Mouse (Mus musculus): Measurements from ENCODE around the gene Olfr1442.
"Not testable (repeated sequence)": the region's sequence is repeated elsewhere in the genome, so short reads cannot be mapped to it uniquely, and the experiment has no call there.

Gene Olfr1442

DNA sequence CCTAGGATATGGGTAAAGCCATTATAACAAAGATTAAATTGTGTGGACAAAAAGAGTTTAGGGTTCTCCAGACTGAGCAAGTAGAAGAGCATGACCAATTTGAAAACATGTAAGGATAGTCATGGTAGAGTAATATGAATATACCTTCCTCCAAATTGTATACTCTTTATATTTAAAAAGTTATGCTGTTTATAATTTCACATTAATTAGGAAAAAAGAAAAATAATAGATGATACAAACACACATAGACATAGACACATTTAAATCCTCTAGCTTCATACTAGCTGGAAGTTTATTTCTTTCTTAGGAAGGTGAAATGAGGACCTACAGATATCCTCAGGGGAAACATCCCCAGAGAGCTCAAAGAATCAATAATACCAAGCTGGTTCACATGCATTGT is at the start of gene Olfr1442:
Gene Olfr1442 (plus strand): TSS at position 301 of the 400 bp plus-strand sequence.
- DNase-seq: no peak

- DNase-seq: no peak
Observed at GRCm38 (mm10) chr19:12633176-12633575, 37.1 kb upstream of the Olfr1442 start, which contains the start of gene Glyat. TSS of gene Glyat (plus strand) at chr19:12633308.

DNA sequence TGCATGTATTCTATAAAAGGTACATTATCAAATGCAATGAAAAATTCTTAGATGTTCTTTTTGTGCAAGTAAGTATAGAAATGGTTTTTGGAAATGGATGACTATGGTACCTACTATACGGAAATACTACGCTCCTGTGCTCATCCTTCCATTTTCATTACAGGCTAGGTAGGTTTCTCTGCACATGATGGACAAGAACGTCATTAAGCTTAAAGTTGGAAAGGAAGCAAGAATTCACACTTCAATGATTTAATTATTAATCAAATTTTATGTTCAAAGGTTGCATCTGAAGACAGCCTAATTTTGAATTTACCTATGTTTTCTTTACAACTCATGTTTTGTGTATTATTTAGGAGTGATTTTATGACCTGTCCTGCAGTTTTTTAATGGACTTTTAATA is 36.0 kb upstream of the Olfr1442 start:
- no peak for DNase-seq

GRCm38 (mm10) chr19:12634963-12635362 is 35.3 kb upstream of the Olfr1442 start:
- no peak for DNase-seq

DNA sequence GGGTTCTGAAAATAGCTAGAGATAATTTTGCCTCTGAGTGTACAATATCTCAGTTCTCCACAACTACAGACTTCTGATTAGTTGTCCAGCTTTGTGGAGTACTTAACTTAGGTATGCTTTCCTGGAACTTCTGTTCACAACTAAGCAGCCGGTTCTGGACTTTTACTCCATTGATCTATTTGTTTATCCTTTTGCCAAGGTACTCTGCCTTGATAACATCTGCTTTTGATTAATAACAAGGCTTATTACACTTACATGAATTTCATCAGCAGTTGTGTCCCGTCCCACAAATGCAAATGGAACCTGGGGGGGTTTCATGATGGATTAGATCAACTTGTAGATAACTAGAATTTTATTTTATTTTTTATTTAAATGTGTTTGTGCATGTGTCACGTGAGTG is 33.4 kb upstream of the Olfr1442 start:
- no peak for DNase-seq

DNA sequence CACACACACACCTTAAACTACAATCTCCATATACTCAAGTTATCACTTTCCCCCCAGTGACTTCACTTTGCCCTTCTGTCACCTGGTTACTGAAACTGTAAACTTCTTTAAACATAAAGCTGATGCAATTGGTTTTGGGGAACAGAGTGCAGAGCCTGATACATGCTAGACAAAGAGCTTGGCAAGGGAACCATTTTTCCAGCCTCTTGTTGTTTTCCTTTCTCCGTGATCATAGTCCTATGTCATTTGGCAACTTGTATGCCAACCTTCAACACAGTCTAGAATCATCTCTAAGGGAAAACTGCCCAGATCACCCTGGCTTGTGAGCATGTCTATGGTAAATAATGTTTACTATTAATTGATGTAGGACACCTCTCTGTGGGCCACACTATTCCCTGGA is 32.2 kb upstream of the Olfr1442 start:
- no peak for DNase-seq

DNA sequence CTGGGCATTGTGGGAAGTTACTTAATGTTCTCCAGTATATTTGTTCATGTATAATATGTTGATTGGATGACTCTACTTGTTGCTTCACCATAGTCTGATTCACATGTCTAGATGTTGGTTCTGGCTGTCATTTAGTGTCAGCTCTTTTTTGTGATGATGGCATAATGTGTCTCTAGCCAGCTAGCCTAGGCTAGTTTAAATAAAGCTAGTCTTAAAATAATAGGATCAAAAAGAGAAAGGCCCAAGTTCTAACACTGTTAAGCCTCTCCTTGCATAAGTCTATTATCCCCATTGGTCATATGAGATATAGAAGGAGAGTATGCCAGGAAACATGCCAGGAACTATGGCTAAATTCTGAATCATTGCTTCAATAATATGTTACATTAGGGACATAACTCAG is 20.7 kb upstream of the Olfr1442 start:
- DNase-seq: no peak

- DNase-seq: no peak
Observed at GRCm38 (mm10) chr19:12666156-12666555, 4.1 kb upstream of the Olfr1442 start.

DNA sequence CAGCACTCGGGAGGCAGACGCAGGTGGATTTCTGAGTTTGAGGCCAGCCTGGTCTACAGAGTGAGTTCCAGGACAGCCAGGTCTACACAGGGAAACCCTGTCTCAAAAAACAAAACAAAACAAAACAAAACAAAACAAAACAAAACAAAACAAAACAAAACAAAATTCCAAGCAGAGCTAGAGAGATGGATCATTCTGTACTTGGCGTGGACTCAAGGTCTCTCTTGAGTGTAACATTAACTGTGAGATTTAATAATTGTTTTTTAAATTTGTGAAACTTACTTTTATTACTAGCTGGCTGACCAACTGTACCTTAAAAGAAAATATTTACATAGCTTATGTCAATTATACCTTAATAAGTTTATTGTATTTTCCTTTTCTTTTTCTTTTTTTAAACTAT is 1.6 kb upstream of the Olfr1442 start:
- not testable (repeated sequence) for DNase-seq

- no peak for DNase-seq
Observed at GRCm38 (mm10) chr19:12671051-12671450, 812 bp downstream of the Olfr1442 start.

DNA sequence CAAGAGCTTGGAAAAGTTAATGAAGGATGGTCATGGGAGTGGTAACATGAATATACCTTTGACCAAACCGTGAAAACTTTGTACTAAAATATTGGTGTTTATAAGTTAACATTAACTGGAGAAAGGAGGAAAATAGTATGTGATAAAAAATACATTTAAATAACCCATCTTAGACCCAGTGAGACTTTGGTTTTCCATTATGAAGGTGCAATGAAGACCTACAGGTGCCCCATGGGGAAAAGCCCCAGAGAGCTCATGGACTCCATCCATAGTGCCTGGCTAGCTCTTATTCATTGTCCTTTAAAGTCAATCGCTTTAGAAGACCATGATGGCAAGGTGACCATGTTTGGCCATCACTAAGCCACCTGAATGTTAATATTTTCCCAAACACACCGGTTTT is 7.6 kb downstream of the Olfr1442 start, which contains the start of gene Olfr1443:
Gene Olfr1443 (plus strand): TSS at position 301 of the 400 bp plus-strand sequence.
- no peak for DNase-seq

- DNase-seq: no peak
Observed at GRCm38 (mm10) chr19:12684638-12685037, 14.4 kb downstream of the Olfr1442 start.

- no peak for DNase-seq
Observed at GRCm38 (mm10) chr19:12685231-12685630, 15.0 kb downstream of the Olfr1442 start.

DNA sequence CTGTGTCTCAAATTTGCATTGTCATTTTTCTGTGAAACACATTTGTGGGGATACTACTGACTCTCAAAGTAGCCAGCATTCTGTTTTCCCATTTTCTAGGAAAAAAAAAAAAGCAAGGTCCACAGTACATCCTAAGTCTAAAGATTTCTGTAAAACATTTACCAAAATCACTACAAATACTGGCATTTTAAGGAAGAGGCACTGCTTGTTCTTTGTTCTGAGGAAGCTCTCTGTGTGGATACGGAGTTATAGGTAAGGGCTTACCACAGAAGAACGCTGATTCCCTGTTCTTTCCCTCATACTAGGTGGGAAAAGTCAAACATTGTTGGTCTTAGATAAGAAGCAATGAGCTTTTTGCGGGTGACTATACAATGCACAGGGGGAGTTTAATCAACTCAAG is 25.4 kb downstream of the Olfr1442 start, which contains the start of gene Keg1:
Gene Keg1 (plus strand): TSS at position 197 of the 400 bp plus-strand sequence.
- no peak for DNase-seq

DNA sequence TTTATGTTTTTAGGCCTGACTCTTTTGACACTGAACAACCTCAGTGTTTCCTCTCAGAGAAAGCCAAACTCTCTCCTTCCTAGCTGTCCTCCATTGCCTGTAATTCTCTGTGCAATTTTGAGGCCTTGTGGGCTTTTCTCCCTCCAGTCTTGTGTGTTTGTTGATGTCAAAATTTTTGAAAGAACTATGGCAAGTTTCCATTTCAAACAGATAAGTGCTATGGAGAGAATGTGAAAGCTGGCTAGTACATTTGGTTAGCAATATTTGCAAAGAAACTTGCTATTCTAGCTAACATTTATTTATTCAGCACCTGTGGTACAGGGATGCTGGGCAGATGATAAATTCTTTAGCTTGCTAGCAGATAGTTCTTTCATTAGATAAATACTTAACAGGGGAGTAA is 26.0 kb downstream of the Olfr1442 start:
- DNase-seq: no peak

DNA sequence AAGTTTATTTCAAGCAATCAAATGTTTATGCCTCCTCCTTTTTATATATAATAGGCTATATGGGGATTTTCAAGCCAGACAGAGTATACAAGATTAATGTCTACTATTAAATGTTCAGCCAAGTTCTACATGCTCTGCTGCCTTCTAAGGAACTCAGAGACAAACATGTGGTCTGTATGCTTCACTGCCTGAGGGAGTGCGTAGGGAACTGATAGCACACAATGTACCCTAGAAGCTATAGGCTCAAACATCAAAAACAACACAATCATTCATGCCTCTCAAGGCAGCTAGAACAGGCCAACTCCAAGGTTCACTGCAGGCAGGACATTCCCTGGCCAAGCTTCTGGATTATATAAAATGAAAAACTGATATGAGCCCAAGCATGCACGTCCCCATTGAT is 38.2 kb downstream of the Olfr1442 start:
- DNase-seq: no peak

DNA sequence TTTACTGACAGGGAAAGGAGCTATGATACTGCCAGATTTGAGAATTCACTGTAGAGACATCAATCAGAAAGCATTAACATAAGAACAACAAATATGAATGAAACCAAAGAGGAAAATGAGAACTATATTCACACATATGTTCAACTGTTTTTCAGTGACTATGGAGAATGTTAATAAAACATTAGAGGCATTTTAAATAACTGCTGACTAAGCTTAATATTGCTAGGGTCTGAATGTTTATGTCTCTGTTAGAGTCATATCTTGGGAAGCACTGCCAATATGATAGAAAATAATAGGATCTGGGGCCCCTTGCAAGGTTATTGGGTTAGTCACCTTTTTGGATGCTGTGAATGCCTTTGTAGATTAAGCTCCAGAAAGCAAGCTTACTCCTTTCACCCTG is 38.7 kb downstream of the Olfr1442 start:
- DNase-seq: no peak

DNA sequence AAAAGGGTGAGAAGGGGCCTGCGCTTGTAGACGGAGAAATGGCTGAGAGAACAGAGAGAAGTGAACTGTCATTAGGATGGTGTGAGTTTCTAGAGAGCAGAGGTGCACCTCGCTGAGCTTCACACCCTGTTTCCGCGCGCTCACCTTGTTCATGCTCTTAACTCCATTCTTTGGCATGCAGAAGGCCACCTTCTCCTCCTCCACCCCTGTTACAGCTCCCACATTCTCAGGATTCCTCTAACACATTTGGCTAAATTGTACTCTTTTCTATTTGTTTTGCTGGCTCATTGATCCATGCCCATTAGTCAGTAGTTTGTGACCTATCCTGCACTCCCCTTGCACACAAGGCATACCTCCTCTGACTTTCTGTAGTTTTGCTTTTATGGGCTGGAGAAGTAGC is 49.0 kb downstream of the Olfr1442 start:
- no peak for DNase-seq

GRCm38 (mm10) chr19:12720463-12720862 is 50.2 kb downstream of the Olfr1442 start:
- DNase-seq: no peak

GRCm38 (mm10) chr19:12720919-12721318 is 50.7 kb downstream of the Olfr1442 start:
- DNase-seq: not testable (repeated sequence)

- DNase-seq: not testable (repeated sequence)
Observed at GRCm38 (mm10) chr19:12721596-12721995, 51.4 kb downstream of the Olfr1442 start.

GRCm38 (mm10) chr19:12722308-12722707 is 52.1 kb downstream of the Olfr1442 start:
- DNase-seq: peak in 1 of 2 experiments; percentile 4

DNA sequence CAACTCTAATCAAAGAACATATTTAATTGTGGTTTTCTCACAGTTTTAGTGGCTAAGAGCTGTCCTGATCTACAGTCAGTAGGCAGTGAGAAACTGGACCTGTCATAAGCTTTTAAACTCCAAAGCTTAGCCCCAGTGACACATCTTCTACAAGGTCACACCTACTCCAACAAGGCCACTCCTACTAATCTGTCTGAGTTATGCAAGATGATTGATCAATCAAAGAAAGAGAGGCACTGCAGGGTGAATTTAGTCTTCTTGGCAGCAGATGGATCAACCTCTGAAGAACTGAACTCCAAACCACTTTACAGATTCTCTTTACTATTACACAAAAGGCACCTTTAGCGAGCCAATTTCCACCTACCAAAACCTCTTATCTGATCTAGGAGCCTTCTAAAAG is 55.6 kb downstream of the Olfr1442 start:
- no peak for DNase-seq

Data from thymus, adult 18-20 months (tissue).